Mouse (Mus musculus) brain, embryonic 14.5 days (tissue): ENCODE measurements at regions not wholly inside any gene's neighbourhood (a gene's known extent, or its start where the extent isn't known, plus 50 kb on each side); places are given as distances from the start of the nearest gene placed in this dataset.

ENCODE experiments used
- CTCF ChIP-seq: fragments of 200-500 bp; IDR thresholded peaks from 2 replicates; pipeline ENCODE4 v1.5.1; 2012; ENCODE audit warnings: inconsistent platforms, mild to moderate bottlenecking, moderate library complexity, borderline replicate concordance; ENCODE audit not compliant: insufficient read depth, insufficient read length; ENCODE audit errors: extremely low read depth
- POLR2A ChIP-seq: fragments of 200-500 bp; IDR thresholded peaks from 2 replicates; pipeline ENCODE4 v1.6.1; 2012; ENCODE audit warnings: mild to moderate bottlenecking, inconsistent platforms, borderline replicate concordance; ENCODE audit not compliant: poor library complexity, insufficient read depth, insufficient read length, severe bottlenecking; ENCODE audit errors: extremely low read depth

DNA sequence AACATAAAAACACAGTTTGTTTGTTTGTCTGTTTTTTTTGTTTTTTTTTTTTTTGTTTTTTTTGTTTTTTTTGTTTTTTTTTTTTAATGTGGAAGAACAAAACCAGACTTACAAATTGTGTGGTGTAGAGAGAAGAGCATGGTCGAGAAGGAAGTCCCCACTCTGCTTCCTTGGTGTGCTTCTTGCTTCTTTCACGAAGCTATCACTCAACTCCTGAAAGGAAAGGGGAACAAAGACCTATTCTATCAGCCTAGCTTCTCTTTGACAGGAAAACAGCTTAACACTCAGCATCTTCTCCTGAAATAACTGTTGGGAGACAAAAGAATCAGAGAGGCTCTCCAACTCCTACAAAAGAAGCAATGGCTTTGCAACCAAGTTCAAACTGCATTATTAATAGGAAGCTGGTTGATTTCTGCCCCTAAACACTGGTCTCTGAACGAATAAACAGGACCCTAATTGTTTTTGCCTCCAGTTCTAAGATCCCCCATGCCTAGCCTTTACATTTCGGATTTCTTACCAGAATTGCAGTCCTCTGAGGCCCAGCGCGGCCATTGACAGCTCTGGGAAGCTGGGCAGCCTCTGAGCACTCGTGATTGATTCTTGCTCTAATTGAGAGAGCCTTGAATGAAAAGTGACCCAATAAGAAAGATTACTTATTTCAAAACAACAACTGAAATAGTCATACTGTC, 230.2 kb downstream of the Ttll7 start:
- TF ChIP-seq POLR2A (no peak), CTCF (no peak)
